Mouse (Mus musculus): ENCODE data around the gene Erbin.

Erbin gene

DNA sequence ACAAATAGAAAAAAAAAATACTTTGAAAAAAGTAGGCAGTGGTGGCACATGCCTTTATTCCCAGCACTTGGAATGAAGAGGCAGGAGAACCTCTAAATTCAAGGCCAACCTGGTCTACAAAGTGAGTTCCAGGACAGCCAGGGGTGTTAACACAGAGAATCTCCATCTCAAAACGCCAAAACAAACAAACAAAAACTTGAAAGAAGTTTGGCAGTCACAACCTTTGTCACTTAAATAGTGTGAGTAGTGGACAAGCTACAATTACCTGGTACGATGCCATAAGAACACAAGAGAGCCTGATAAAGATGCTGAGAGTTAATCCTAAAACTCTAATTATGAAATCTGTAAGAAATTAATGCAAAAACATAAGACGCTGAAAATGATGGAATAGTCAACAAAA is 8.0 kb downstream of the Erbin start:
- no peak for DNase-seq (ENCODE audit: low spot score in 2 of 2)

DNA sequence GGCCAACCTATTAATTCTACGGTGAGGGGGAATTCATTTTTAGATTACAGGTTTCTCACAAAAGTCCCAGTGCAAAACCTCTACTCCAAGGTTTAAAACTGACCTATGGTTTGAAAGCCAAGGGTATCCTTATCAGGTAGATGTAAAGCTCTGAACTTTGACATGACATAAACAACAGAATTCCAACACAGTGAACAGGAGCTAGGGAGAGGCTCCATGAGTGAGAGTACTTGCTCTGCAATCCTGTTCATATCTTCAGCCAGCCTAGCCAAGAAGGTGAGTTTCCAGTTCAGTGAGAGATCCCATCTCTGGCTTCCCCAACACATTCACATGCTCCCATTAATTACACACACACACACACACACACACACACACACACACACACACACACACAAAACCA is 9.7 kb downstream of the Erbin start:
- no peak for DNase-seq (ENCODE audit: low spot score in 2 of 2)

DNA sequence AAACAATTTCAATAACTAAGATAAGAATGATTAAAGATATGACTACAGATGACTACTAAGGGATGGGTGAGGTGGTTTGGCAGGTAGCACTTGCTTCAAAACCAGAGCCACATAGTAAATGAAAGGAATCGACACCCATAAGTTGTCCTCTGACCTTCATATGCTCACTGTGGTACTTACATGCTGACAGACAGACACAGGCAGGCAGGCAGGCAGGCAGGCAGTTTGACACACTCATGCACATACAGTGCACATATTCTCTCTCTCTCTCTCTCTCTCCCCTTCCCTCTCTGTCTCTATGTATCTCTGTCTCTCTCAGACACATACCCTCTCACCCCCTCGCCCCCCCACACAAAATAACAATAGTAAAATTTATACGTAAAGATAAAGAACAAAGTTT is 10.4 kb downstream of the Erbin start:
- DNase-seq (ENCODE audit: low spot score in 2 of 2) = no peak

DNA sequence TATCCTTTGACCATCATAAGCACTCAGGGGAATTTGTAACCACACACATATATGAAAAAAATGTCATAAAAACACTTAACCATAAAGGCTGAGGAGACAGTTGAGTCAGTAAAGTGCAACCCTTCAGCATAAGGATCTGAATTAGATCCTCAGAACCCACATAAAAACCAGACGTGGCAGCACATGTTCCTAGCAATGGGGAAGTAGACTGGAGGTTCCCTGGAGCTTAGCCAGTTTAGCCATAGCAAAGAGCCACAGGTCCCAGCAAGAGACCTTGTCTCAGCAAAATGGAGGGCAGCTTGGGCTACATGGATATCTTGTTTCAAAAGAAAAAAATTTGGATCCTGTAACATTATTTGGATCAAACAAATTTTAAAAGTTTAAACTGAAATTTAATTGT is 20.3 kb downstream of the Erbin start:
- no peak for DNase-seq (ENCODE audit: low spot score in 2 of 2)

DNA sequence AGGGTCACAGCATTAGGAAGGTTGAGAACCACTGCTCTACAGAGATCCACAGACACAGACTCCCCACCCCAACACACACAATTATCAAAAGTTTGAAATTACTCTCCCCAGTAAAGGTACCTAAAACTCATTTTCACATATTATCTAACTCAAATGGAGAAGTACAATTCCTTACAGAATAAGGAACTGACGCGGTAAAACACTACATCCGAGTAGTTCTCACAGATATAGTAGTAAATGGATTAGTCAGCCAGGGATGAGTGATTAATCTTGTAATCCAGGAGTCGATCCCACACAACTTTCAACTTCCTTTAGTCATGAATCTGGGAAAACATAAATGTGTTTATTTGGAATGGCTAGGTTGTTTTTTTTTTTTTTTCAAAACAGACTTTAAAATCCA is 22.7 kb downstream of the Erbin start:
- no peak for DNase-seq (ENCODE audit: low spot score in 2 of 2)

DNA sequence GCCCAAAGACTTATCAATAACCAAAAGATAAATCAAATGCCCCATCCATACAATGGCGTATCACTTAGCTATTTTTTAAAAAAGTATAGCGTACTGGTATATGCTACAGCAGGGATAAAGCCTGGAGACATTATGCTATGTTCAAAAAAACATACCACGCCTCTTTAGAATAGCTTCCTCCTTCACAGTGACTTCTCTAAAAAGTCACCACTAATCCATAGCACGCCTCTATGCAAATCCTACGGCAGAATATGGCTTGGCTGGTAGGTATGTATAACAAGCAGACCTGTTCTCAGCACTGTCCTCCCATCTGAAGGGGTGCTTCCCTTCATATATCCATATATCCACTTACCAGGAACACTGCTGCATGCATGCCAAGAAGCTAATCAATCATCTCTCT is 27.2 kb downstream of the Erbin start:
- DNase-seq (ENCODE audit: low spot score in 2 of 2) = no peak

DNA sequence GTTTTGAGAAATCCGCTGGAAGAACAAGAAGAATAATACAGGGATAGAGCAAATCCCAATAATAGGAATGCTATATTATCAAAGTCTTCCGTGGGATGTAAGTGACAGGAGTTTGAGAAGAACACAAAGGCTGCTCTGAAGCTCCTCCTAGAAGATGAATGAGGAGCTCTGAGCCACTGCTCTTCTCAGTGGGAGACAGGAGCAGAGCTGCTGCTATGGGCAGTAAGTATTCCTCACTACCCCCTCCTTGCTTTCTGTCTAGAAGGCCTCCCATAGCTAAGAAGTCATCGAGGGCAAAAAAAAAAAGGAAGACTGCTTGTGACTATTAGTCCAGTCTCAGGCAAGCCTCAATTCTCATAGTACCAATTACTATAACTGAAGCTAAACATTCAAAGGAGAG is 30.3 kb downstream of the Erbin start:
- DNase-seq (ENCODE audit: low spot score in 2 of 2) = no peak

DNA sequence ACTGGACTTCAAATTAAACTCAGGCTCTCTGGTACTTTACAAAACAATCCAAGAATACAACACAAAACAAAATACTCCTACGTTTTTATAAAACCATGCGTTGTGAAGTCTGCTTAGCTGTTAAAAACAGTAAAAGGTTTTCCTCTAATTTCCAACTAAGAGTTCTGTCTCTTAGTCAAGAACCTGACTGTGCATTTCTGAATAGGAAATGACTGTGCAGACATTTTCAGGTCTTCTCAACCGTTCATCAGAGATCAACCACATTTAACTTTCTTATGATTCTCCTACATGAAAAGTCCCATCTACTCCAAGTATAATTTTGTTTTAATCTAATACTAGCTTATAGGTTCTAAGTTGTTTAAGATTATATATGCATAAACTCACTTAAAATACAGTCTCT is 33.8 kb downstream of the Erbin start:
- no peak for DNase-seq (ENCODE audit: low spot score in 2 of 2)

DNA sequence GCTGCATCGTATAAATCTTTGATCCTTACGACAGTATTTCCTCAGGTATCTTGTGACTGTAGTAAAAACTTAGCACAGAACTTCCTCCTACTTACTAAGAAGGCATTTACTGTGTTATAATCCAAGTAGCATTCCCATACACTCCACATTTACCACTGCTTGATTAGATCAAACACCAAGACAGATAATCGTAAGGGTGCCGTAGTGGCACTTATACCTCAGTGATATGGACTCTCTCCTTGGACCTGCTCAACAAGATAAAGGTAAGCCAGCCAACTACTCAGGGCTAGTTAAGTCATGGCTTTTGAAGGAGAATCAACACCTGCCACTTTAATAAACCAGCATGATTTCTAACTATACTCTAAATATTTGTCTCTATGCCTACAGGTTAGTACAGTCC is 39.1 kb downstream of the Erbin start:
- DNase-seq (ENCODE audit: low spot score in 2 of 2) = no peak

DNA sequence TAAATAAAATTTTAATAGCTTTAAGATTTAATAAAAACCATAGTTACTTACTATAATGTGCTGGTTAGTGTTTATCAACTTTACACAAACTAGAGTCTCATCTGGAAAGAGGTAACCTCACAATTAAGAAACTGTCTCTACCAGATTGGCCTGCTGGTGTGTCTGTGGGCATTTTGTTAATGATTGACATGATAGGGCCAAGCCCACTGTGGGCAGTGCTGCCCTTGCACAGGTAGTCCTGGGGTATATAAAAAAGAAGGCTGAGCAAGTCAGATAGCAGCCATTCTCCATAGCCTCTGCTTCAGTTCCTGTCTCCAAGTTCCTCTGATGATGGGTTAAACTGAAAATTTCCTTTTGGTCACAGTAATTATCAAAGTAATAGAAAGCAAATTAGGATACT is 43.6 kb downstream of the Erbin start:
- no peak for DNase-seq (ENCODE audit: low spot score in 2 of 2)

DNA sequence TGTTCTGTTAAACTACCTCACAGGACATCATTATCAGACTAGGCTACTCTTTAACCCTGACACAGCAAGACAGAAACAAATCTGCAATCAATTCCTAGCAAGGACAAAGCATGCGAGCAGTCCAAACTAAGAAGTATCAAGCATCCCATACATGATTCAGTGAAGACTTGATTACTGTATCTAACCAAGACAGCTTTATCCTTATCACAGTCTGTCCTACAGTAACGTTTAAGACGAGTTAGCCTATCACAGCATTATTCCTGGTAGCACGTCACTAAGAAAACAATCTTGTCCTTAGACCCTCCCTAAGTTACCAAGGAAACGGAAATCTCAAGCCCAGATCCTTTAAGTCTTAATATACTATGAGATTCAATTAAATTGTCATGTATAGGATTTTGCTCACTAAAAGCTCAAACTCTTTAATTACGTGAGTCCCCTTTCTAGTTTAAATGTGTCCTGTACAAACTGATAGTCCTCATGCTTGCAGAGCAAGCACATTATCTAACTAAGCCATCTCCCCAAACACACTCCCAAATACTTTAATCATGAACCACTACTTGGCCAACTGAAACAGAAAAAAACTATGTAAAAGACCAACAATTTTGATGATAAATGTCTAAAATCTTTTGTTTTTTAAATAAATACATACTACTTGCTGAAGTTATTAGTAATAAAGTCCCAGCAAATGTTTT is 44.3 kb downstream of the Erbin start:
- no peak for DNase-seq (ENCODE audit: low spot score in 2 of 2)

DNA sequence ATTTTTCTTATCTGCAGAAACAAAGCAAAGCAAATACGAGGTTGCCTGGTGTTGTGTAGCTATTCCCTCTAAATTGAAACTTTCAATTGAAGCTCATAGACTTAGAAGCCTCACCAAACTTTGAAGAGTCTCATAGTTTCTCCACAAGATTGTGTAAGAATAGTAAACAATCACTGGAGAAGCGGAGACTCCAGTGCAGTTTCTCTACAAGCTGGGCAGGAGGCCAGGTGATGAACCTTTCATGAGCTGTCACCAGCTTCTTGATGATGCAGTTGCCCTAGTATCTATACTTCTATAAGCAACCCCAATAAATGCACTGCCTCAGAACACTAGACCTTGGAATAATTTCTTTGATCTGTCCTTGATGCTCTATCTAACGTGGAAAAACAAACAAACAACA is 49.5 kb downstream of the Erbin start:
- no peak for DNase-seq (ENCODE audit: low spot score in 2 of 2)

DNA sequence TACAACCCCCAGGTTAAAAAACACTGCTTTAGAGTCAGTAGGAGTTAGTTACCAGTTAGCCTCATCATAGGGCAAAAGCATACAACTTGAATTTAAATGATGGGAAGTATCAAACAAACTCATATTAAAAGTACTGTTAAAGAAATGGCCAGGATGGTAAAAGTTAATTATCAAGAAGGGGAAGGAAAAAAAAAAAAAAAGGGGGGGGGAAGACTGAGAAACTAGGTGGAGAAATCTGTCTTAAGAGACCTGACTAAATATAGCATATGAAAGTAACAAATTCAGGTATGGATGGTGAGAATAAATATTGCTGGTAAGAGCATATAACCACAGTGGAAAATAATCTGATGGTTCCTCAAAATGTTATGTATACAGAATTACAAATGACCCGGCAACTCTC is 50.2 kb downstream of the Erbin start:
- DNase-seq (ENCODE audit: low spot score in 2 of 2) = no peak

DNA sequence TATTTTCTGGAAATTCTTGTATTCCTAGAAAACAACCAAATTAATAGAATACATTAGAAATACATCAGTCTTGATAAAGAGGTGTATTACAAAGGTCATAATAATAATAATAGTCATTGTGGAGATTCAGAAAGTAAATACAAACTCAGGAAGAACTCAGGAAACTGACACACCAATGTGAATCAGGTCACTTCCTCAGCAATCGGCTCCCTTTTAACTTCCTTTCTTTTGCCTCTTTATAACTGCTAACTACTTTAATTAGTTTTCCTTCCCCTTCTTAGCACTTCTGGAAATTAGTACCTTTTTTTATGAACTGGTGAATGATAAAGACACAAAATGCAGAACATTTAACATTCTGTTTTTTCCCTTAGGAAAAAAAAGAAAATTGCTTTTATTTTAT is 51.4 kb downstream of the Erbin start:
- DNase-seq (ENCODE audit: low spot score in 2 of 2) = no peak

DNA sequence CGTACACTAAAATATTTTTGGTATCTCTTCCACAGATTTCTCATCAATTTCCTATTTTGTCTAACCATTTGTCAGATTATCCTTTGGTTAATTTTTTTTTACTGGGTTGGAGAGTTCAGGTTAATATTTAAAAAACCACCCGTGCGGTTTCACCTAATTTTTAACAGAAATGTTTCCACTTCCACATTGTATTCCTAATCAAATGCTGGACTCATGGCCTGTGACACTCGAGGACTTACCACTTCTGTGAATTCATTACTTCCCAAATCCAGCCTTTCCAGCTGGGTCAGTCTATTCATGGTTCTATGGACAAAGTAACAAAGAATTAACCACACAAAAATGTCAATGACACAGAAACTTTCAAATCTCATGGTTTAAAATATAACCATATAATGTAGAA is 58.3 kb downstream of the Erbin start:
- DNase-seq (ENCODE audit: low spot score in 2 of 2) = no peak

DNA sequence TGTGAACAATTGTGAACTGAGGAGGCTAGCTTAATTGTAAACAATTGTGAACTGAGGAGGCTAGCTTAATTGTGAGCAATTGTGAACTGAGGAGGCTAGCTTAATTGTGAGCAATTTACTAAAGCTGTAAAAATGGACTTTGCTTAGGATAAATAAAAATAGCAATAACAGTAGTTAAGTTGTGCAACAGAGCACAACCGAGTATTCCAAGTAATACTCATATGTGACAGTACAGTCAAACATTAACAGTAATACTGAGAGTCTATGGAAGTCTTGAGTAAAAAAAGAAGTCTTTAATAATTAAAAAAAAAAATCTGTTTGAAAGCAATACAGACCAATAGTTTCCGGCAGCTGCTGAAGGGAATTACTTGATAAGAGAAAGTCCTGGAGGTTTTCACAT is 61.3 kb downstream of the Erbin start:
- no peak for DNase-seq (ENCODE audit: low spot score in 2 of 2)

DNA sequence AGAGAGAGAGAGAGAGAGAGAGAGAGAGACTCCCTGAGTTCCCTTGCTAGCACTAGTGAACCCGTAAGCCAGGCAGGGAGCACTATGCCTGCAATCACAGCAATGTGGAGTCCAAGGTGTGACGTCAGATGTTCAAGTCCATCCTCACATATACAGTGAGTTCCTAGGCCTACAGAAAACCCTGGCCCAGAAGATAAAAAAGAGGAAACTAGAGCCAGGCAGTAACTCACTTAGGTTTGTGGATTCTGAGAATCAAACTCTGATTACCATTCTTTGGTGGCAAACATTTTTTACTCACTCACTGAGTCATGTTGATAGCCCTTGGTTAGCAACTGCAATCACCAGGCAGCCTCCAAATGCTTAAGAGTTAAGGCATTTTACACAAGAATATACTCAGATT is 72.7 kb downstream of the Erbin start:
- DNase-seq (ENCODE audit: low spot score in 2 of 2) = no peak

DNA sequence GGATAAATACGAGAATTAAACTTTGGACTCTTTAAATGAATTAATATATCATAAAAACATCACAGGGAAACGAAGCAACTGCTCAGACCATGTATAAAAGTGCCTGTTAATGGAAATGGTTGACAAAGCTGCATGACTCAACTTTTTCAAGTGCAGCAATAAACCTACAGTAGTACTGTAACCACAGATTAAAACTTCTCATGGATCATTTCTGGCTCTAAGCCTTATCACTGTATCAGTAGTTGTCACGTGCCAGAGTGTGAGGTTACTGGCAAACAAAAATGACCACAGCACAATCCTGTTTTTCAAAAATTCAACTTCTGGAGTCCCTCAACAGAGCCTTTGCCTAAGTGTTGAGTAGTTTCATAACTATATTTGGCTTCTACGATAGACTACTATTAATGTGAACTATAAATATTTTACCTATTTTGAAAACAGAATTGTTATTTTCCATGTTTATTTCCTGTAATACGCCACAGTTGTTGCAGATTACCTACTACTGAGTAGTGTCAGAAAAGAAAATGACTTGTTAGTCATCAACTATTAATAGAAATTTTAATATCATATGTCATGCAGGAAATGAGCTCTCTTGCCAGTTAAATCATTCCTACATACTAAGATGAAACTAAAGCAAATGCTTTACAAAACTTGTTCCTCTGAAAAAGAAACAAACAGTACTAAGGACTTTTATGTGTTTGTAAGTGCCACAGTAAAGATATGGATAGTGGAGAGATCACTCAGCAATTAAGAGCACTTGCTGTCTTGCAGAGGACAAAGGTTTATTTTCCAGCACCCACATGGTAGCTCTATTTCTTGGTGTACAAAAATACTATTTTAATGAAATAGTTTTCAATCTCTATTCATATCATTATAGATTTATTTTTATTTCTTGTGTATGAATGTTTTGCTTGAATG is 78.8 kb downstream of the Erbin start:
- DNase-seq (ENCODE audit: low spot score in 2 of 2) = no peak

DNA sequence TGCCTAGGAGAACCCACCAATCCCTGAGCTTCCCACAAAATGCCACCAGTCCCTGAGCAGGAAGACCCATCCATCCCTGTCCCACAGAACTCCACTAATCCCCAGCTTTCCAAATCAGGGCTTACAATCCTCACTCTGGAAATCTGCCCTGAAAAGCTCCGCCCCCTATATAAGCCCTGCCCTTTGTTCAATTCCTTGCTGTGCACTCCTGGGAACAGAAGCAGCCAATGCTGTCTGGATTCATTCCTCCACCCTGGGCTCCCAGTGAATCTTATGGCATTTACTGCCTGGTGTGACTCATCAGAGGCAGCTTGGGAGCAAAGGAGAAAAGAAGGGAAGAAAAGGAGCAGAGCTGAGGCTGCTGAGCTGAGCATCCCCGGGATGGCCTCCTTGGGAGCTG is 81.7 kb downstream of the Erbin start:
- DNase-seq (ENCODE audit: low spot score in 2 of 2) = no peak

DNA sequence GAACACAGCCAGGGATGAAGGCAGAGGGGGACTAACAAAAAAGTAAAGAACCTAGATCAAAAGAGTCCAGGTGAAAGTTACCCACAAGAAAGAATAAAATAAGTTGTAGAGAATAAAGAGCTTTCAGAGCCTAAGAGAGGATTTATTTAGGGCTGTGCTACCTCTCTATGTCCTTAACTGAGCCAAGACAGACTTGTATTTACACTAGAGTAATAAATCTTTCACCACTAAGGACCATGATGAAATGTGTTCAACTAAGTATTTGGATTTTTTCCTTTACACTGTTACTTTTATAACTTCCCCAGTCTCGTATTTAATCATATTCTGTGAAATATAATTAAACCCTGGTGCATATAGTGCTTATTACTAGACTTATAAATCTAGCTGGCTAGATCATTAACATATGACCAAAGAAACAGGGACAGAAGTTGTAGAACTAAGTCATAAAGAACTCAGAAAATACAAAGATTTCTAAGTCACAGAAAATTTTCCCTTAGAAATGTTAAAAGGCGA is 90.6 kb downstream of the Erbin start:
- DNase-seq (ENCODE audit: low spot score in 2 of 2) = no peak

DNA sequence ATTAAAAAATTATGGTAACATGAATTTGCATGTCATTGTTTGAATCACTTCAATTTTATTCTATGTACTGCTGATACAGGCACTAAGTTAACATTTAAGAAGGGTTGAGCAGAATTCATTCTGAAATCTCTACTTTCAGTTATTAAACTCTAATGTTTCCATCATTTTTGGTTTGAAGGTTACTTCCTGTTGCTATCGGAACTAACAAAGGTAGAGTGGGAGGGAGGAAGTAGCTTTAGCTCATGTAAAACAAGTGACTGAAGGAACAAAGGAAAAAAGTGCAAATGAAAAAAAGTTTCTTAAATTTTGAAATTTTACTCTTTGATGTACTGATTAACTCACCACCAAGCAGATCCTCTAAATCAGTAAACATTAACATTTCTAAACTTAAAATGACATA is 98.0 kb downstream of the Erbin start:
- no peak for DNase-seq (ENCODE audit: low spot score in 2 of 2)

DNA sequence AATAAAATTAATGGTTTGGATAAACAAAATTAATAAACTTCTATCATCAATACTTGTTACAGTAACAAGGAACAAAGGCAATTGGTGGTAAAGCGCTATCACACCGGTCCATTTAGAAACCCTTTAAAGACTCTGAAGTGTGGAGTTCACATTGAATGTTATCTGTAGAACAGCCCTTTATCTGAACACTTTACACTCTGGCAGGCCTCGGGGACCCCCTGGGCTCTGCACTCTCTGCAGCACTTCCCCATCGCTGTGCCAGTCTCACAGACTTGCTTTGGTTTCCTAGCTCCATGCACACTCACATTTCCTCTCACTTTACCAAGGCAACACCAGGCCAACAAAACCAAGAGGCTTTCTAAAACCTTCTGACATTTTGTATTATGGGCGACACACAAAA is 100.9 kb downstream of the Erbin start:
- DNase-seq (ENCODE audit: low spot score in 2 of 2) = no peak

DNA sequence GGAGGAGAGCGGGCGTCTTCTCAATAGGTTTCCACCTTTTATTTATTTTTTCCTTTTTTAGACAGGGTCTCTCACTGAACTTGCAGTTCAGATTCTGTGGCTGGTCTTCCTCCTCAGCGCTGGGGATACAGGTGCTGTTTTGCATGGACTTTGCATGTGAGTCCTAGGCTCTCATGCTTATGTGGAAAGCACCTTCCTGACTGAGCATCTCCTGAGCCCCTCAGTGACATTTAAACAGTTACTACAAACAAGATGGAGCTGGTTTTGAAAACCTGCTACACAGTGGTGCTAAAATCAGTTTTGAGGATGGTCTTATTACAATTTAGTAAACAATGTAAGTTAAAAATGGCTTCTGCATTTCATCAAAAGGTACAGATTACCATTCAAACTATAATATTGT is 102.4 kb downstream of the Erbin start:
- no peak for DNase-seq (ENCODE audit: low spot score in 2 of 2)

All from spleen, postnatal 14 days (tissue).